Mouse (Mus musculus) limb, embryonic 15.5 days (tissue): ENCODE results near the gene Nf2. TPM values are rescaled to one million over a fixed set of nuclear protein-coding genes. Genes with fewer than 3 reads are reported as not detected.
"Not testable (repeated sequence)": the region's sequence is repeated elsewhere in the genome, so short reads cannot be mapped to it uniquely, and the experiment has no call there.

Experiments used
- ATAC-seq: fragments of 200-750 bp; cut with Nextera tagmentation; 2 replicates; pipeline ENCODE4 v1.8.0; 2017; ENCODE audit warnings: low read depth, moderate TSS enrichment; ENCODE audit not compliant: insufficient number of reproducible peaks, low FRiP score, low TSS enrichment
- H3K27ac ChIP-seq: fragments of 300-500 bp; sonication (generic); 2 replicates; pipeline ENCODE4 v1.5.1; 2015; ENCODE audit warnings: moderate library complexity, mild to moderate bottlenecking, inconsistent platforms
- H3K27me3 ChIP-seq: fragments of 300-500 bp; sonication (generic); 2 replicates; pipeline ENCODE4 v1.6.1; 2015; ENCODE audit warnings: inconsistent platforms
- H3K36me3 ChIP-seq: fragments of 300-500 bp; sonication (generic); 2 replicates; pipeline ENCODE4 v1.6.1; 2015; ENCODE audit warnings: inconsistent platforms
- H3K4me1 ChIP-seq: fragments of 300-500 bp; sonication (generic); 2 replicates; pipeline ENCODE4 v1.6.1; 2015; ENCODE audit warnings: inconsistent platforms
- H3K4me2 ChIP-seq: fragments of 300-500 bp; sonication (generic); 2 replicates; pipeline ENCODE4 v1.6.1; 2015; ENCODE audit warnings: mild to moderate bottlenecking, inconsistent platforms
- H3K4me3 ChIP-seq: fragments of 300-500 bp; sonication (generic); 2 replicates; pipeline ENCODE4 v1.5.1; 2015; ENCODE audit warnings: mild to moderate bottlenecking, inconsistent platforms
- H3K9ac ChIP-seq: fragments of 300-500 bp; sonication (generic); 2 replicates; pipeline ENCODE4 v1.6.1; 2015; ENCODE audit warnings: inconsistent platforms
- H3K9me3 ChIP-seq: fragments of 300-500 bp; sonication (generic); 2 replicates; pipeline ENCODE4 v1.6.1; 2016; ENCODE audit warnings: inconsistent platforms
- WGBS: fragments of 180-500 bp; shearing (Covaris S2); methylation state at CpG from one replicate; pipeline ENCODE4 v1.1.7; 2015; 5-methylcytosine and 5-hydroxymethylcytosine counted together
- polyA plus RNA-seq: library from polyadenylated mRNA; unstranded; fragments of >200 nt; fragmentation: Nextera tagmentation; extraction: Ambion mirVana; gene quantifications from 2 replicates; pipeline ENCODE4 v1.2.1, GENCODE M21; 2015

Gene Nf2
- polyA plus RNA-seq, 1 experiment from 2014 or later, result 47.3 TPM

GRCm38 (mm10) chr11:4806031-4806715 is 43.2 kb downstream of the Nf2 start:
- Histone ChIP-seq H3K36me3 (peaks cover 21% of the 10 kb centered on the region), H3K27me3 (no peaks in the 10 kb centered on the region), H3K4me2 (no peak overlapping the region), H3K9me3 (no peaks in the 10 kb centered on the region), H3K27ac (no peak overlapping the region), H3K4me1 (peaks cover 11% of the 10 kb centered on the region), H3K9ac (no peak overlapping the region), H3K4me3 (no peak overlapping the region)
- no peak for ATAC-seq
- WGBS, result 49% methylated on average over 6 of the region's 6 CpGs

- no peak for ATAC-seq
- 86% methylated on average over 6 of the region's 6 CpGs for WGBS
- peaks cover 21% of the 10 kb centered on the region for H3K36me3 ChIP-seq
- no peaks in the 10 kb centered on the region for H3K9me3 ChIP-seq
- no peaks in the 10 kb centered on the region for H3K27me3 ChIP-seq
- H3K4me2 ChIP-seq, result no peak overlapping the region
- peaks cover 11% of the 10 kb centered on the region for H3K4me1 ChIP-seq
- H3K27ac ChIP-seq, result no peak overlapping the region
- no peak overlapping the region for H3K9ac ChIP-seq
- no peak overlapping the region for H3K4me3 ChIP-seq
These were observed 44.3 kb downstream of the Nf2 start for GRCm38 (mm10) chr11:4804921-4805562.

- Histone ChIP-seq H3K4me1 (peaks cover 11% of the 10 kb centered on the region), H3K4me2 (no peak overlapping the region), H3K27me3 (no peaks in the 10 kb centered on the region), H3K9ac (no peak overlapping the region), H3K27ac (no peak overlapping the region), H3K36me3 (peaks cover 28% of the 10 kb centered on the region), H3K9me3 (no peaks in the 10 kb centered on the region), H3K4me3 (no peak overlapping the region)
- 41% methylated on average over 7 of the region's 7 CpGs for WGBS
- no peak for ATAC-seq
These were observed 45.4 kb downstream of the Nf2 start for GRCm38 (mm10) chr11:4803951-4804350.

- Histone ChIP-seq H3K4me2 (no peak overlapping the region), H3K4me3 (no peak overlapping the region), H3K36me3 (peaks cover 25% of the 10 kb centered on the region), H3K9me3 (no peaks in the 10 kb centered on the region), H3K27ac (no peak overlapping the region), H3K4me1 (peaks cover 11% of the 10 kb centered on the region), H3K9ac (no peak overlapping the region), H3K27me3 (no peaks in the 10 kb centered on the region)
- 32% methylated on average over 7 of the region's 7 CpGs for WGBS
- ATAC-seq, result no peak
These were observed 45.9 kb downstream of the Nf2 start for GRCm38 (mm10) chr11:4803426-4803825.

GRCm38 (mm10) chr11:4803008-4803407 is 46.3 kb downstream of the Nf2 start:
- Histone ChIP-seq H3K27ac (peak overlapping the region; percentile 13; the same call in 1 of the 2 replicates), H3K9ac (no peak overlapping the region), H3K9me3 (no peaks in the 10 kb centered on the region), H3K4me1 (peaks cover 11% of the 10 kb centered on the region), H3K27me3 (no peaks in the 10 kb centered on the region), H3K4me2 (no peak overlapping the region), H3K4me3 (no peak overlapping the region), H3K36me3 (peaks cover 25% of the 10 kb centered on the region)
- WGBS, result 37% methylated on average over 9 of the region's 9 CpGs
- no peak for ATAC-seq

- H3K27me3 ChIP-seq, ATAC-seq, H3K9ac ChIP-seq, H3K4me3 ChIP-seq, H3K27ac ChIP-seq, H3K4me2 ChIP-seq, H3K9me3 ChIP-seq: not testable (repeated sequence)
- Histone ChIP-seq H3K4me1 (peaks cover 11% of the 10 kb centered on the region), H3K36me3 (peaks cover 27% of the 10 kb centered on the region)
- WGBS, result 91% methylated on average over 2 of the region's 2 CpGs
These were observed 46.9 kb downstream of the Nf2 start for GRCm38 (mm10) chr11:4802401-4802800.

- no peak overlapping the region for H3K27ac ChIP-seq
- no peak overlapping the region for H3K9ac ChIP-seq
- 43% methylated on average over 4 of the region's 4 CpGs for WGBS
- peaks cover 26% of the 10 kb centered on the region for H3K36me3 ChIP-seq
- no peaks in the 10 kb centered on the region for H3K27me3 ChIP-seq
- ATAC-seq, result no peak
- H3K9me3 ChIP-seq, result no peaks in the 10 kb centered on the region
- no peak overlapping the region for H3K4me2 ChIP-seq
- no peak overlapping the region for H3K4me3 ChIP-seq
- peaks cover 11% of the 10 kb centered on the region for H3K4me1 ChIP-seq
These were observed 48.7 kb downstream of the Nf2 start for GRCm38 (mm10) chr11:4800654-4801053.

- Histone ChIP-seq H3K4me1 (no peaks in the 10 kb centered on the region), H3K27ac (no peak overlapping the region), H3K4me2 (no peak overlapping the region), H3K36me3 (peaks cover 52% of the 10 kb centered on the region), H3K27me3 (no peaks in the 10 kb centered on the region), H3K4me3 (no peak overlapping the region), H3K9ac (no peak overlapping the region), H3K9me3 (no peaks in the 10 kb centered on the region)
- no peak for ATAC-seq
- 8% methylated on average over 3 of the region's 3 CpGs for WGBS
These were observed 56.3 kb downstream of the Nf2 start for GRCm38 (mm10) chr11:4793006-4793405.

- Histone ChIP-seq H3K9ac (no peak overlapping the region), H3K27ac (no peak overlapping the region), H3K4me2 (no peak overlapping the region), H3K4me3 (no peak overlapping the region), H3K36me3 (peaks cover 57% of the 10 kb centered on the region), H3K27me3 (no peaks in the 10 kb centered on the region), H3K4me1 (no peaks in the 10 kb centered on the region), H3K9me3 (no peaks in the 10 kb centered on the region)
- 55% methylated on average over 6 of the region's 6 CpGs for WGBS
- no peak for ATAC-seq
These were observed 57.8 kb downstream of the Nf2 start for GRCm38 (mm10) chr11:4791549-4791948.

- WGBS, result 86% methylated on average over 5 of the region's 5 CpGs
- no peaks in the 10 kb centered on the region for H3K27me3 ChIP-seq
These were observed 59.6 kb downstream of the Nf2 start for GRCm38 (mm10) chr11:4789691-4790090.

GRCm38 (mm10) chr11:4784629-4785142 is 64.7 kb downstream of the Nf2 start:
- H3K9ac ChIP-seq, result no peak overlapping the region
- no peaks in the 10 kb centered on the region for H3K27me3 ChIP-seq
- H3K4me3 ChIP-seq, result no peak overlapping the region
- no peak overlapping the region for H3K4me2 ChIP-seq
- WGBS, result 62% methylated on average over 5 of the region's 5 CpGs
- no peaks in the 10 kb centered on the region for H3K4me1 ChIP-seq
- no peak for ATAC-seq
- no peaks in the 10 kb centered on the region for H3K9me3 ChIP-seq
- peaks cover 92% of the 10 kb centered on the region for H3K36me3 ChIP-seq
- no peak overlapping the region for H3K27ac ChIP-seq

More at GRCm38 (mm10) chr11:4789691-4790090, 59.6 kb downstream of the Nf2 start:
- no peaks in the 10 kb centered on the region for H3K9me3 ChIP-seq
- H3K27ac ChIP-seq, result no peak overlapping the region
- no peaks in the 10 kb centered on the region for H3K4me1 ChIP-seq
- no peak overlapping the region for H3K9ac ChIP-seq
- H3K4me3 ChIP-seq, result no peak overlapping the region
- ATAC-seq, result no peak
- H3K4me2 ChIP-seq, result no peak overlapping the region
- H3K36me3 ChIP-seq, result peaks cover 73% of the 10 kb centered on the region

GRCm38 (mm10) chr11:4783116-4783515 is 66.2 kb downstream of the Nf2 start:
- Histone ChIP-seq H3K9me3 (no peaks in the 10 kb centered on the region), H3K9ac (no peak overlapping the region), H3K4me3 (no peak overlapping the region), H3K36me3 (peaks cover 92% of the 10 kb centered on the region), H3K27me3 (no peaks in the 10 kb centered on the region), H3K27ac (no peak overlapping the region), H3K4me1 (no peaks in the 10 kb centered on the region), H3K4me2 (no peak overlapping the region)
- 78% methylated on average over 3 of the region's 3 CpGs for WGBS
- no peak for ATAC-seq
